Mouse (Mus musculus): ENCODE results near the gene Lrrc47.

- no peak for TF ChIP-seq CTCF (IDR thresholded peaks at IDR 0.05; ENCODE audit: extremely low read depth, insufficient read length, insufficient replicate concordance, low read depth, low read length)
- TF ChIP-seq POLR2A (IDR thresholded peaks at IDR 0.05; ENCODE audit: low read depth, low read length), result no peak
These were observed 36.3 kb upstream of the Lrrc47 start for GRCm38 (mm10) chr4:153975292-153975662.
